Mouse (Mus musculus): ENCODE measurements at regions not wholly inside any gene's neighbourhood (a gene's known extent, or its start where the extent isn't known, plus 50 kb on each side); places are given as distances from the start of the nearest gene placed in this dataset.
A peak's percentile ranks its signal among the peaks of the same experiment; 100 is the strongest.

DNA sequence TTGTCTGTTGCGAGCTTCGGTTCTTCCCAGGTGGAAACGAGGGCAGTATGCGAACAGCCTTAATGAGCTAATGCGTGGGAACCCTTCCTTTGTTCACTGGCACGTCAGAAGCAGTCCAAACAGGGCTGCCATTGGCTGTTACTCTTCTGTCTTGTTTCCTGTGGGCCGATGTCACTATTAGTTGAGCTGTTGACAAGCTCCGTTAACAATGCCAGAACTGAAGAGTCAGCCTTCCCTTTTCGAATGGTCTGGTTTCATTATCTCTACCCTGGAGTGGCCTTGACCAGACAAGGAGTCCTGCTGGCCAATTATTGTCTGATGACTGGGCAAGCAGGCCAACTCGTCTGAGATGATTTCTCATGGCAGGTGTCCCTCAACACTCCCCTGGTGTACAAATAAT, 230.1 kb downstream of the Gm11011 start:
- DNase-seq (ENCODE audit: low read depth, low spot score) = no peak

DNA sequence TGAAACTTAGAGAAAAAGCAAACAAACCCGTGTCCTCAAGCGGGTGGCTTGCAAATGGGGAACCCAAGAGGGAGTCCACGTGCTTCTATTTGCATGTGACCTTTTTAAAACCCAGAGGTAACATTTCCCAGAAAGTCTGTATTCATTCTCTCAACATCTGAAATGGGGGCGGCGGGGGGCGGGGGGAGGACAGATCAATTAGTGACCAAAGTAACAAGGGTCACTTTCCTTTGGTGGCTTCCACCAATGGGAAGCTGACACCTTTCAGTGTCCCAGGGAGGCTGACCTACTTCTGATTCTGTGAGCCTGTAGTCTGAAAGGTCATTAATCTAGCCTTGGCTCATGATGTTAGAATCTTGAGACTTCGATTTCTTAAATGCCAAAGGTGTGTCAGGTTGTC, 236.0 kb downstream of the Gm11011 start:
- DNase-seq (ENCODE audit: low read depth, low spot score) = no peak

DNA sequence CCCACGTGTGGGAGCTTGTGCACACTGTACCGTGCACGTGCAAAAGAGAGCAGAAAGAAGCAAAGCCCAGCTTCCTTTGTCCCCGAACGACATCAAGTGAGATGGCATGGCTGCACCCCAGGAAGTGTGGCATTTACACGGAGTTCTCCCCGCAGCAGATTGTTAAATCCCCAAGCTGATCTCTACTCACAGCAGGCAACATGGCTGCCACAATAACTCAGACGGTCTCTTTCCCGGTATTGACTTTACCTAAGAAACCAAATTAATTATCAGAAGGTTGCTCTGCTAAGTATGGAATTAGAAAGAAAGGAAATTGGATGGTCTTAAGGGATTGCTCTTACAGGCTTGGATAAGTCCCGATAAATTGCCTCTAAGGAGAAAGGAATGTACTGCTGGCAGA, 241.4 kb downstream of the Gm11011 start:
- DNase-seq (ENCODE audit: low read depth, low spot score) = no peak

DNA sequence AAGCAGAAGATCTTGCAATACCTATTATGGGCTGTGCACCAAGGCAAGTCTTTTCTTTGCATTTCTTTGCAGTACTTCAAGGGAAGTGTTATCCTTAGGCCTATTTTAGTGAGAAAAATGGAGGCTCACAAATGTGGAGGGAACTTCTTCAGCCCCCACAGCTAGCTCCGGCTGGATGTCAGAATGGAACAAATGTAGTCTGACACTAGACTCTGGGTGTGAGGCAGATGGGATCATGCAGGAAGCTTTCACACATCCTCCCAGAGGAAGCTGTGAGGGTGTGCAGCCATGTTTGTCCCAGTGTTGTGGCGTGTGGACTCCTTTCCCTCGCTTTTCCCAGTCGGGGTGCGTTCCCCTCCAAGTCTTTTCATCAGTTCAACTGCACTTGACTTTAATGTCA, 268.0 kb downstream of the Gm11011 start:
- no peak for DNase-seq (ENCODE audit: low read depth, low spot score)

DNA sequence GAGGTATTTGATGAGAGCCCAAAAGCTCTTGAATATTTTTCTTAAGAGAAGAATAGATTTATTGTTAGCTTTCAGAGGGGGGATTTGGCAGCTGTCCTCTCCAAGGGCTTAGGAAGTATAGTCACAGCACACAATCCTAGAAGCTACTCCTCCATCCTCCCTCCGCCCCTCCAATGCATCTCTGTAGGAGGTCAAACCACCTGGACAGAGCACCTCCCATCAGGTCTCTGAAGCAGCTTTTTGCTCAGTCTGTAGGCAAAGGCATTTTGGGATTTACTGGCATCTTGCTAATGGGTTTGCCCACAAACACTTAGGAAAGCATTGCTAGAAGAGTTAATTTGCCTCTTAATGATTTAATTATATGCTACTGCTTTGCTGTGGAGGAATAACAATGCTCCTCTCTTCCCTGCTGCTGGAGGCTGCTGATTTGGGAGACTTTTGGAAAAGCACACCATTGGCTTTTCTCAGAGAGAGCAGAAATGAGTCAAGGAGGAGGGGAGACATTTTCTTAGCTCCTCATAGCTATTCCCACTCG, 273.1 kb downstream of the Gm11011 start:
- no peak for DNase-seq (ENCODE audit: low read depth, low spot score)

DNA sequence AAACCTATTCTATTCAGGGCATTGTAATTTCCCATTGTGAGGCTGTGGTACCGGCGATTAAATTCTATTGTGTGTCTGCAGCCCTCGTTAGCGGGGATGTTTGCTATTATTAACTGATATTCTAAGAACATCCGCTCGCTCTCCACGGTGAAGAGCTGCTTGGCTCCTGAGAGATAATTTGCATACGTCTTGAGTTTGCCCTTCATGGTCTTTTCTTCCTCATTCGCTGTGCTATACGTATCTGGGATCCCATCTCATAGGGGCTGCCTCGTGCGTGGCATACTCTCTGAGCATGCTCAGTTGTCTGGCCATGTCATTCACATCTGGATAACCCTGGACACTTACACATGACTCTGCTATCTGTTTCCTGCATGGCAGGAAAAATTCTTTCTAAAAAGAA, 275.7 kb downstream of the Gm11011 start:
- no peak for DNase-seq (ENCODE audit: low read depth, low spot score)

DNA sequence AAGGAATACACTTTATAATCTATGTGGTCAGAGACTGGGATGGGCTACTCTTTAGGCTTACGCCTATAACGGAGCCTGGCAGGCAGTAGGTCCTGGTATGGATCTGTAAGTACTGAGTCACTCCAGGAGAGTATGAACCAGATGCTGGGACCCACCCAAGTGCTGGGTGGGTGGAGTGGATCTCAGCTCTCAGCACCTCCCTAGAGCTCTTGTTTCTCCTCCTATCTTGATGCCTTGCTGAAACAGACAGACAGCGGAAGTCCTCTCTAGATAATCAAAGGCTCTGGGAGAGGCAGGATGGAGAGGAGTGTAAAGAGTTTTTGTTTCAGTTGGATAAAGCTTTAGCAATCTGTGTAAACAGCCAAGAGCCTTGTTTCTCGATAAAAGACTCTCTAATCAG, 276.2 kb downstream of the Gm11011 start:
- DNase-seq (ENCODE audit: low read depth, low spot score) = no peak

DNA sequence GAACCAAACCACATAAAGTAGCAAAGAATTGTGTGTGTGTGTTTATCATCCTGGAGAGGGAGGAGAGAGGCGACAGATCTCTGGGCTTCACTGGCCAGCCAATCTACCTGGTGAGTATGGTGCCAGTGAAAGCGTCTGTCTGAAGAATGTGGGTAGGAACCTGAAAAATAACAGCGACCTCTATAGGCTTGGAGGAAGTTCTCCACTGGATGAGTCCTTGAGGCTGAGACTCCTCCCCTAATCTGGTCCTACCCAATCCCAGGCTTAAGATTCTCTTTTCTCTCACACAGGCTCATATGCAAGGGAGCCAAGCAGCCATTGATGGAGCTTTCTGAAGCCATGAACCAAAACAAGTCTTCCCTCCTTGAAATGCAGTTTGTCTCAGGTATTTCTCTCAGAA, 283.2 kb downstream of the Gm11011 start:
- no peak for DNase-seq (ENCODE audit: low read depth, low spot score)

DNA sequence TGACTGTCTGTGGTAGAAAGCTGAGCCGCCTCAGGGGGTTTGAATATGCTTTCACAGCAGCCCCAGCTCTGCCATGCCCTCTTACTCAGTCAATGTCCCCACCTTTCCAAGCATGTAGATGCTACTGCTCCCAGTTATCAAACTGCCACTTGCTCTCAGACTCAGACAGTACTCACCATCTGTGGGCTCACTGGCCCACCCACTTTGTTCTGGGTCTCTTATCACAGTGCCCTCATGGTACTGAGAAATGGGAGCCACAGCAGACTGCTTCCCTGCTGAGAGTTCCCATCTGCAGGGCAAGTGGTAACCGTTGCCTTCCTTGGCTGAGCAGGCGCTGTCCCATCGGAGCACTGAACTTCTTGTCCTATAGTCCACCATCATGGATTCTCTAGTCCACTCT, 286.6 kb downstream of the Gm11011 start:
- DNase-seq (ENCODE audit: low read depth, low spot score) = no peak

DNA sequence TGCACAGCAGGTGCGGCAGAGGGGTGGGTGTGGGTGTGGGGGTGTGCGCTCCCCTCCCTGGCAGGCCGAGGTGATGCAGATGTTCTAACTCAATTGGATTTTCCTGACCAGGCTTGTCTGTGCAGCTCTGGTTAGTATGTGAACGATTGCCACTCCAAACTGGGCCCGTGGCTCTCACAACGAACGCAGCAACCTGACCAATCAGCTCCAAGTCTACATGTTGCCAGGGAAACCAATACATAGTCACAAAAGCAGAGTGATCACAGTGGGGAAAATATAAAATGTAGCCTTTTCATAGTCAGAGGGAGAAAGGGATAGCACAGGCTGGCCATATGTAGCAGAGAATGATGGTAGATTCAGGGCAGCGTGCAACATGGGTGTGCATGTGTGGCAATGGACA, 287.1 kb downstream of the Gm11011 start:
- DNase-seq (ENCODE audit: low read depth, low spot score) = no peak

DNA sequence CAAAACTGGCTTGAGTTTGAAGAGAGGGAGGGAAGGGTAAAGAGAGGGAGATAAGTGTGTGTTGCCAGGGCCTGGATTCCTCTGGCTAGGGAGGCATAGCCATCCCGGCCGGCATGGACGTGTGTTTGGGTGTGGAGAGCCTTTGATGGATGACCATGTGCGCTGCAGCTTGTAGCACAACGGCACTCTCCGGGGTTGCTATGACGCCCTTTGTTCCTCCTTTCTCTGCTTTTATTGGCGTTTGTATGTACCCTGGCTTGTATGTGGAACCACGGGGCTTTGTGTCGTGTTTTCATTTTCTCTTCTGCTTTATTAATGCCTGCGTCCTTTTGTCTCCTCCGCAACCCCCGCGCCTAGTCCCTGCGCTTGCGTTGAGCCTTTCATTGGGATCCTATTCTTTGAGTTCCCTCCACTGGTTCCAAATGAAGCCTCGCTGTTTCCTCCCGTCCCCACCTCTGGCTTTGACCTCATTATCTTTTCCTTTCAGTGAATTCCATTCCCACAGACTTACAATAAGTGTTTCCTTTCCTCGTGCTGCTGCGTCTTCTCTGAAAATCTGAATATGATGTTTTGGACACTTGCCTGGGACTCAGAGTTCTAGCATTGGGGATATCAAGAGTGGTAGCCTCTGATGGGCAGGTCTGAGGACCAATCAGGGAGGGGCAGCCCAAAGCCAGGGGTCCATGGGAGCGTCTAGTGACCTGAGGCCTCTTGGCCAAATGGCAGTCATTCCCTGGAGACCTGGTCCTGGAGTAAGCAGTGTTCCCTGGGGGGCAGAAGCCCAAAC, 289.5 kb downstream of the Gm11011 start:
- DNase-seq (ENCODE audit: low read depth, low spot score) = peak; percentile 86

DNA sequence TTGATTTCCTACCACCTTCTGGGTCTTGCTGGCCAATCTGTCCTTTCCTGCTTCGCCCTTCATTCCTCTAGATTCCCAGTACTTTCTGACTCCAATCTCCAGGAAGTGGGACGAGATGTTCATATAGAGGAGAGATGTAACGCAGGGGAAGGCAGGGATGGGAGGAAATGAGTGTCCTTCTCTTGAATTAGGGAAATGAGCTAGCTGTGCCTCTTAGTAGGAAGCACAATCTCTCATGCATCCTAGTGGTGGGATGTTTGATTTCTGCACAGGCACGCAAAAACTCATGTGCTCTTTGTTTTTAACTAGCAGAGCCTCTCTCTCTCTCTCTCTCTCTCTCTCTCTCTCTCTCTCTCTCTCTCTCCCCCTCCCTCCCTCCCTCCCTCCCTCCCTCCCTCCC, 290.3 kb downstream of the Gm11011 start:
- no peak for DNase-seq (ENCODE audit: low read depth, low spot score)

DNA sequence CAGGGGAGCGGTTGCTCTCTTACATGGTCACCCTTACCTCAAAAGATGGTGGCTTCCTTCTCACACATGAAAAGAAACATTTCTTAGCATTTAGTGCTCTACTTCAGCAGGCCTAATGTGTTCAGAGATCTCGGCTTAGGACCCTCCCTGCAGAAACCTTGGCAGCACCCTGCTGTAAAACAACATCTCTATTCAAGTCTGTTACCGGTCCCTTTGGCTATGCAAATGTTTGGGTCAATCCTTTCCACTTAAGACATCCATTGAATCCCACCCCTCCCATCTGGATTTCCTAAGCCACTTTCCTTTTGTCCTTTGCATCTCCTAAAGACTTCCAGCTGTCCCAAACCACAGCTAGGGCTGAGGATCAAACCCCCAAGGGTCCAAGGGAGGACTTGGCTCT, 294.2 kb downstream of the Gm11011 start:
- no peak for DNase-seq (ENCODE audit: low read depth, low spot score)

DNA sequence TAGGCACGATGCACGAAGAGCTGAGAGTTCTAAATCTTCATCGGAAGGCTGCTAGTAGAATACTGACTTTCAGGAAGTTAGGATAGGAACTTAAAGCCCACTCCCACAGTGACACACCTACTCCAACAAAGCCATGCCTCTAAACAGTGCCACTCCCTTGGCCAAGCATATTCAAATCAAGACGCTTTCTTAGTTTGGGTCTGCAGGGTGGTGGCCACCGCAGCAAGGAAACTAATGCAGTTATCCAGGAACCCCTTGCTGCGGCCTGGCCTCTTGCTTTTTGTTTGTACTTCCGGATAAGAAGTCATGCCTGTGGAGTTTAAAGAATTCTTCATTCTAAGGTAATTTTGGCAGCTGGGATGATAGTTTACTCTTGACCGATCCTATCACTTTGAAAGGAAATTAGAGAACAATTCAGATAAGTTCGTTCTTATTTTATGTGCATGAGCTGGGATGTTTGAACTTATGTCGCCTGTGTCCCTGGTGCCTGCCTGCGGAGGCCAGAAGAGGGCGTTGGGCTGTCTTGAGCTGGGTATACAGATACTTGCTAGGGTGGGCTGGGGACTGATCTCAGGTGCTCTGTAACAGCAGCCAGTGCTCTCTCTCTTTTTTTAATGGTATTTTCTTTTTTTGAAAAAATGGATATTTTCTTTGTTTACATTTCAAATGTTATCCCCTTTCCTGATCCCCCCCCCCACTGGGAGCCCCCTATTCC, 298.5 kb downstream of the Gm11011 start:
- DNase-seq (ENCODE audit: low read depth, low spot score) = no peak

DNA sequence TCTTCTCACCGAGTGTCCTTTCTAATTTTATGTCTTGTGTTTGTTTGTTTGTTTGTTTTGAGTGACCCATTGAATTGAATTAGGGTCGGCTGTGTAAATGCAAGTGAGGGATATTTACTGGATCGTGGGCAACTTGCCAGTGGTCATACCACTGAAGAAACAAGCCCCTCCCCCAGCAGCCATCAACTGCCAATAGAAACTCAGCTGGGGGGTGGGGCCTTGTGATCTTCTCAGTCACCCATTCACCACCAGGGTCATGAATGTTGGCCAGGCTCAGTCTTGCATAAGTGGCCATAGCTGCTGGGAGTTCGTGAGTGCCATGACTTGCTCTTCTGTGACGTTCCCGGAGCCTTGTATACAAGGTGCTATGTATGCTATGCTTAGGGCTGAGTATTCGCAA, 300.8 kb downstream of the Gm11011 start:
- no peak for DNase-seq (ENCODE audit: low read depth, low spot score)

DNA sequence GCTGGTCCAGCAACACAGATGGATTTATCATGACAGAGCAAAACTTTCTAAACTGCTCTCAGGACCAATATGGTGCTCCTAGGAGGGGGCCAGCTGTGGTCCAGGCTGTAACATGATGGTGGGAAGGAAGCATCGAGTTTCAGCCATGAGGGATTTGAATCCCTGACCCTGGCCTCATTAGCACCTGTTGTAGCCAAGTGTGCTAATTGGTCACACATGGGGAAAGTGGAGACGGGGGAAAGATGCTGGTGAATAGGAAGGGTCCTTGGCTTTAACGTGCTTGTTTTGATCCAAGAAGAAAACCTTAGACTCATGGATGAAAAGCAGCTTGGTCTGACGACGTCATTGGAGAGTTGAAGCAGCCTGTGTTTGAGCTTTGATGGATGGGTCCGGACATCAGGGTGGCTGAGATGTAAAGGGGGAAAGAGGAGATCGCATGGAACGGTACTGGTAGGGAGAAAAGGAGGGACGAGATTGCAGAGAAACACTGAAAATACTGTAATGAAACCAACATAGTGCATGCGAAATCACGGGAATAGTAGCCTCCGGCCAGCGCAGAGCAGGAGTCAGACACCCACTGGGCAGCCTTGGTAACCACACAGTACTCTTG, 304.9 kb downstream of the Gm11011 start:
- no peak for DNase-seq (ENCODE audit: low read depth, low spot score)

DNA sequence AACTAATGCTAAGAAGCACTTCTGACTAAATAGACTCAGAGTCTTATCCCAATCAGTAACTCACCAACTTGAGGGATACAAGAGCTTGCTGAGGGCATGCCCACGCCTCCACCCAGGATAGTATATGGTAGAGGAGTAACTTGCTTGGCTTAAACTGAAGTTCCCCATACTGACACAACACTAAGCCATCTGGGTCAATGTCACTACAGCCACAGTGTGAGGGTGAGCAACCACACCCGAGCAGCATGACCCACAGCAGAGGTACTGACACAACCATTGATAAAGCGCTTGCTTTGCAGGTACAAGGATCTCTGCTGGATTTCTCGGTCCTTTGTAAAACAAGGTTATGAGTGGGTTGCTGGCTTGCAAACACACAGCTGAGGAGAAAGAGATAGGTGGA, 312.2 kb downstream of the Gm11011 start:
- no peak for DNase-seq (ENCODE audit: low read depth, low spot score)

DNA sequence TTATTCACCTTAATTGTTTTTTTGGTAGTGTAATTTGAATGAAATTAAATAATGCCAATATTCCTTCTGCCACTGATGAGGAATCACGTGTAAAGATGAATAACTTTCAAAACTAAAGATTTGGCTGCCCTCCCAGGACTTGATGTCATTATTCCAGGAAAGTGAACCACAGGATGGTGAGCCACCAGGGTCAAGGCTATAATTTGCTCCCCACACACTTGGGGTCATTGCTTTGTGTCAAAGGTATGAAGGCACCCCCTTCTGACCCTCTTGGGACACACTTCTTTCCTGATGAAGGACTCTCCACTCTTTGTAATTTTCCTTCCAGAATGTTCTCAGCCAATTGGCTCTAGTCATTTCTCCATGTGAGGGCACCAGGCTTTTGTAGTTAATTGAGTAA, 313.4 kb downstream of the Gm11011 start:
- no peak for DNase-seq (ENCODE audit: low read depth, low spot score)

DNA sequence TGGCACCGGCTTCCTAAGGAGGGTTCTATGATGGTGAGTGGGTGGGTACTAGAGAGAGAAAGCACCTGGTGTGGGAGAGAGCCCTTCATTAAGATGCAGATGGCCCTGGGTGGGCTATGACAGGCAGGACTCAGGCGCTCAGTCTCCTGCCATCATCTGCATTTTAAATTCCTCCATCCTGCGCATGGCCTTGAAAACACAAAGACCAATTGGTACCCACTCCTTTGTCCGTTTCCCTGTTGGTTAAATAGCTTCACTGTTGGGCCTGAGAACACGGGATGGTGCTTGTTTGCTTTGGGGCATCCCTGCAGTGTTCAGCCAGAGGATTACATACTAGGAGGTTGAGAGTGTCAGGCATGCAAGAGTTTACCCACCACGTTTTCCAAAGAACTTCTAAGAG, 314.9 kb downstream of the Gm11011 start:
- DNase-seq (ENCODE audit: low read depth, low spot score) = no peak

DNA sequence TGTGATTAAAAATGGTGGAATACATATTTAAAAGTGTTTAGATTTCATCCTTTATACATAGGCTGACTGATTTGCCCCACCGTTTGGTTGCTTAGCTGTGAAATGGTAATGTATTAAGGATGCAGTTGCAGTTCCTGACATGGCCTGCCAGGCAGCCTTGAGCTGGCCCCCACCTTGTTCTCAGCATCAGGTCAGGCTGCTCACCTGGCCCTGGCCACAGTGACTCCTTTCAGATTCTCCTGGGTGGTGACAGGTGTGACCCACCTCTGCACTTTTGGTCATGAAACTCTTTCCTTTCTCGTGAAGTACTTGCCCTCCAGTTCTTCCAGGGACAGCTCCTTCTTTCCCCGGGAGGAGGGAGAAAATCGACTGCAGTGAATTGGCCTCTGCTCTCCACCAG, 315.5 kb downstream of the Gm11011 start:
- DNase-seq (ENCODE audit: low read depth, low spot score) = peak; percentile 30

DNA sequence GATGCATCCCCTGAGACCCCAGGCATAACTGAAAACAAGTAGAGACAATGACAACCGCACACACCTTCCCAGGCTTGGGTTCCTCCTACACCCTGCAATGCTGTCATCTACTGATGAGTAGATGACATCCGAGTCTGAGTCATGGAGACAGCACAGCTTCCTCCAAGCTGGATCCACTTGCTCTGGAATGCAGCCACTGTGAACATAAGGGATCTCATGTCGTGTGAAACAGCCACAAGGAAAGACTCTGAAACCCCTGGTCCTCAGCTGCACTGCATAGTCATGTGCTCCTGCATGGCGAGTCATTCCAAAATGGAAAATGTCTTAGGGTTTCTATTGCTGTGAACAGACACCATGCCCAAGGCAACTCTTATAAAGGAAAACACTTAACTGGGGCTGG, 305.2 kb upstream of the Zfp64 start:
- no peak for DNase-seq (ENCODE audit: low read depth, low spot score)

DNA sequence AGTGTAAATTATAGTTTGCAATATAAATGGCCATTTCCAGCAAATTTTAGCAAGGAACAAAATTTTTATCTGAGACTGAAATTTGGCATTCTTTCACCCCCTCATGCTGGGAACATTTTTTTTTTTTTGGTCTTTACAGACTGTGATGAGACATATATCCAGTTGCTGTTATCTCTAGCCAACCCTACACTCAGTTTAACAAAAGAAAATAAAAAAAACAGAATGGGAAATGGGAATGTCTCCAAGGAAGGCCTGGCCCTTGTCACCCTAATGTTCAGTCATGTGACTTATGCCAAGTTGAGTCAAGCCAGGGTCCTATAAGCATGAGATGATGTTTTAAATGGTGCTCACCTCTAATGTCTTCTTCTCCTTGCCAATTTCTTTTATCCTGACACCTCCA, 289.2 kb upstream of the Zfp64 start:
- DNase-seq (ENCODE audit: low read depth, low spot score) = no peak

DNA sequence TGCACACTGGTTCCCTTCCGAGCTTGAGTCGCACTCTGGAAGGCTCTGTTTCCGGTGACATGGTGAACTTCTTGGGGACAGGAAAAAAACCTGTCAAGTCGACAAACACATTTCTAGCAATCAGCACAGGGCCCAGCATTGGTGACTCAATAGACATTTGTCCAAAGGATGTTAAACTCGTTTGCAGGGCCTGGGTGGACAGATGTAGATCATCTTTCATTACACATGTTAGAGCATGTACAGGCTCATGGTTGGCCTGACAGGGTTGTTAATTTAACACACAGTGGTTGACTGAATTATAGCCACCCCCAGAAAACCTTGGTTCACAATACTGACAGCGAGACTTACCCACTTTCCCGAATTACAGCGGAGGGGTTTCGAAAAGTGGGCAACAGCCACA, 288.6 kb upstream of the Zfp64 start:
- no peak for DNase-seq (ENCODE audit: low read depth, low spot score)
